Mouse (Mus musculus): ENCODE results near the gene Fgd6. TPM values are rescaled to one million over a fixed set of nuclear protein-coding genes. Genes with fewer than 3 reads are reported as not detected.
A peak's percentile ranks its signal among the peaks of the same experiment; 100 is the strongest.

Gene Fgd6
- polyA plus RNA-seq, 1 experiment: 3.7 TPM

DNA sequence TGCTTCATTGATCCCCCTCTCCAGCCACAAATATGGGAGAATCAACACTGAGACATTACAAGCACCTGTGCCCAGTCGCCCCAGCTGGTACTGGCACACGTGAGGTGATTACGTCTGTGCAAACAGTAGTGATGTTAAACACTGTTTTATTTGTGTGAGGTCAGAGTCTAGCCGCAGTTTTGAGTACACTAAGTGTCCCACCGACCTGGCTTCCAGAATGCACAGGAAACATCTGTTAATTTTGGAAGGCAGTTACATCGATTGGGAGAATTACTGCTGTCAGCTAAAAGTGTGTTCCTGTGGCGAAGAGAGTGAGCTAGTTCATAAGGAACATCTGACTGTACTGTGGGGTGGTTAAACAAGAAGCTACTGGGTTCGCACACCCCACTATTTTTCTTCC lies 24.4 kb downstream of the Fgd6 start:
- 23% methylated on average over 8 of the region's 8 CpGs for WGBS
- no peak overlapping the region for H3K4me3 ChIP-seq (ENCODE audit: low read depth, low read length)
- H3K27ac ChIP-seq (ENCODE audit: insufficient read depth, low read depth, low read length): peak overlapping the region; percentile 71

DNA sequence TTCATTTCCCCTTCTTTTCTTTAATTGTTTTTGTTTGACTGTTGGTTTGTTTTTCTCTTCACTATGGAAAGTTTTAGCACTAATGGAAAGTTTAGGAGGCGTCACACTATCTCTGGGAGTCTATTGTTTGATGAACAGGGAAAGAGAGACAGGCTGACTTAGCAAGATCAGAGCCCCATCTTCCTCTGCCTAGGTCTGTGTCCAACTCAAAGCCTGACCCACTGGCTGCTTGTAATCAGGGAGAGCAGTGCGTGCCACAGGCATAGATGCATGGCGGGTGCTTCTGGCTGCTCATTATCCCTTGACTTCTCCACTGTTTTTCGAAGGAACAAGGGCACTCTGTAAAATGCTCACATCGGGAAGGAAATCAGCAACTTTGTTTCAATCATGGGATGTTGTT lies 26.6 kb downstream of the Fgd6 start:
- 84% methylated on average over 5 of the region's 5 CpGs for WGBS
- Histone ChIP-seq H3K4me3 (ENCODE audit: low read depth, low read length) (no peak overlapping the region), H3K4me1 (ENCODE audit: control insufficient read depth, insufficient read depth, insufficient read length, low read length) (peaks cover 8% of the 10 kb centered on the region), H3K36me3 (ENCODE audit: control insufficient read depth, insufficient read depth, low read length) (no peaks in the 10 kb centered on the region; the same call in 1 of the 2 replicates), H3K27me3 (ENCODE audit: control insufficient read depth, insufficient read depth, low read length) (no peaks in the 10 kb centered on the region), H3K27ac (ENCODE audit: insufficient read depth, low read depth, low read length) (no peak overlapping the region)
- TF ChIP-seq POLR2A (IDR thresholded peaks at IDR 0.05; ENCODE audit: low read depth, low read length) (no peak), CTCF (IDR thresholded peaks at IDR 0.05; ENCODE audit: extremely low read depth, insufficient read length, insufficient replicate concordance, low read depth, low read length) (no peak)

More for the DNA sequence above, 24.4 kb downstream of the Fgd6 start:
- H3K27me3 ChIP-seq (ENCODE audit: control insufficient read depth, insufficient read depth, low read length): no peaks in the 10 kb centered on the region
- no peaks in the 10 kb centered on the region for H3K36me3 ChIP-seq (ENCODE audit: control insufficient read depth, insufficient read depth, low read length)
- peaks cover 8% of the 10 kb centered on the region for H3K4me1 ChIP-seq (ENCODE audit: control insufficient read depth, insufficient read depth, insufficient read length, low read length)
- TF ChIP-seq POLR2A (IDR thresholded peaks at IDR 0.05; ENCODE audit: low read depth, low read length): no peak
- TF ChIP-seq CTCF (IDR thresholded peaks at IDR 0.05; ENCODE audit: extremely low read depth, insufficient read length, insufficient replicate concordance, low read depth, low read length): no peak

- 94% methylated on average over 3 of the region's 3 CpGs for WGBS
- H3K4me1 ChIP-seq (ENCODE audit: control insufficient read depth, insufficient read depth, insufficient read length, low read length): peaks cover 8% of the 10 kb centered on the region; the same call in 1 of the 2 replicates
Observed at GRCm38 (mm10) chr10:94066896-94067295, 31.1 kb downstream of the Fgd6 start.

DNA sequence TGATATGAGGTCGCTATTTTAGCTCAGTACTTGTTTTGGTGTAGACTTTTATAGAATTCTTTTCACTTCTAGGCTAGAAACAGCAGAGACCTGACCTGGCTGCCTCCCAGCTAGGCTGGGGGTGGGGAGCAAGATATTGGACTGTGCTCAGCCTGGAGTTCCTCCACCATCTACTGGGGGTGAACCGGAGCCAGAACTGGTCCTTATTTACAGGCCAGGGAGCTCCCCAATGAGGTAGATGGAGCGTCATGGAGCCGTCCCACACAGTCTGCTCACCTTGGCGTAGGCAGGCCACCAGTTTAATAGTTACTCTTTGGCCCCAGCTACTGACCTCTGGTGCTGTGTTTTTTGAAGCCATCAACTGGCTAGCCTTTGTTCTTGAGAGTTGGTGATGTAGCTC lies 32.9 kb downstream of the Fgd6 start:
- H3K27me3 ChIP-seq (ENCODE audit: control insufficient read depth, insufficient read depth, low read length): no peaks in the 10 kb centered on the region
- TF ChIP-seq CTCF (IDR thresholded peaks at IDR 0.05; ENCODE audit: extremely low read depth, insufficient read length, insufficient replicate concordance, low read depth, low read length) (no peak), POLR2A (IDR thresholded peaks at IDR 0.05; ENCODE audit: low read depth, low read length) (no peak)
- no peaks in the 10 kb centered on the region; the same call in 1 of the 2 replicates for H3K36me3 ChIP-seq (ENCODE audit: control insufficient read depth, insufficient read depth, low read length)
- H3K27ac ChIP-seq (ENCODE audit: insufficient read depth, low read depth, low read length): no peak overlapping the region
- WGBS: 40% methylated on average over 5 of the region's 5 CpGs
- H3K4me3 ChIP-seq (ENCODE audit: low read depth, low read length): no peak overlapping the region
- peaks cover 17% of the 10 kb centered on the region; the same call in 1 of the 2 replicates for H3K4me1 ChIP-seq (ENCODE audit: control insufficient read depth, insufficient read depth, insufficient read length, low read length)

More at GRCm38 (mm10) chr10:94066896-94067295, 31.1 kb downstream of the Fgd6 start:
- Histone ChIP-seq H3K27me3 (ENCODE audit: control insufficient read depth, insufficient read depth, low read length) (no peaks in the 10 kb centered on the region), H3K4me3 (ENCODE audit: low read depth, low read length) (no peak overlapping the region), H3K36me3 (ENCODE audit: control insufficient read depth, insufficient read depth, low read length) (no peaks in the 10 kb centered on the region; the same call in 1 of the 2 replicates), H3K27ac (ENCODE audit: insufficient read depth, low read depth, low read length) (no peak overlapping the region)
- TF ChIP-seq POLR2A (IDR thresholded peaks at IDR 0.05; ENCODE audit: low read depth, low read length) (no peak), CTCF (IDR thresholded peaks at IDR 0.05; ENCODE audit: extremely low read depth, insufficient read length, insufficient replicate concordance, low read depth, low read length) (no peak)

GRCm38 (mm10) chr10:94071641-94072040 lies 35.8 kb downstream of the Fgd6 start:
- Histone ChIP-seq H3K4me1 (ENCODE audit: control insufficient read depth, insufficient read depth, insufficient read length, low read length) (peaks cover 17% of the 10 kb centered on the region; the same call in 1 of the 2 replicates), H3K36me3 (ENCODE audit: control insufficient read depth, insufficient read depth, low read length) (peaks cover 9% of the 10 kb centered on the region), H3K27me3 (ENCODE audit: control insufficient read depth, insufficient read depth, low read length) (no peaks in the 10 kb centered on the region), H3K27ac (ENCODE audit: insufficient read depth, low read depth, low read length) (no peak overlapping the region), H3K4me3 (ENCODE audit: low read depth, low read length) (no peak overlapping the region)
- TF ChIP-seq CTCF (IDR thresholded peaks at IDR 0.05; ENCODE audit: extremely low read depth, insufficient read length, insufficient replicate concordance, low read depth, low read length) (no peak), POLR2A (IDR thresholded peaks at IDR 0.05; ENCODE audit: low read depth, low read length) (no peak)
- 86% methylated on average over 7 of the region's 7 CpGs for WGBS

GRCm38 (mm10) chr10:94072261-94072915 lies 36.6 kb downstream of the Fgd6 start:
- no peak overlapping the region for H3K4me3 ChIP-seq (ENCODE audit: low read depth, low read length)
- 44% methylated on average over 10 of the region's 10 CpGs for WGBS
- H3K27me3 ChIP-seq (ENCODE audit: control insufficient read depth, insufficient read depth, low read length): no peaks in the 10 kb centered on the region
- TF ChIP-seq CTCF (IDR thresholded peaks at IDR 0.05; ENCODE audit: extremely low read depth, insufficient read length, insufficient replicate concordance, low read depth, low read length) (no peak), POLR2A (IDR thresholded peaks at IDR 0.05; ENCODE audit: low read depth, low read length) (no peak)
- H3K4me1 ChIP-seq (ENCODE audit: control insufficient read depth, insufficient read depth, insufficient read length, low read length): peaks cover 17% of the 10 kb centered on the region; the same call in 1 of the 2 replicates
- peaks cover 9% of the 10 kb centered on the region for H3K36me3 ChIP-seq (ENCODE audit: control insufficient read depth, insufficient read depth, low read length)
- H3K27ac ChIP-seq (ENCODE audit: insufficient read depth, low read depth, low read length): peak overlapping the region; percentile 13; the same call in 1 of the 2 replicates

DNA sequence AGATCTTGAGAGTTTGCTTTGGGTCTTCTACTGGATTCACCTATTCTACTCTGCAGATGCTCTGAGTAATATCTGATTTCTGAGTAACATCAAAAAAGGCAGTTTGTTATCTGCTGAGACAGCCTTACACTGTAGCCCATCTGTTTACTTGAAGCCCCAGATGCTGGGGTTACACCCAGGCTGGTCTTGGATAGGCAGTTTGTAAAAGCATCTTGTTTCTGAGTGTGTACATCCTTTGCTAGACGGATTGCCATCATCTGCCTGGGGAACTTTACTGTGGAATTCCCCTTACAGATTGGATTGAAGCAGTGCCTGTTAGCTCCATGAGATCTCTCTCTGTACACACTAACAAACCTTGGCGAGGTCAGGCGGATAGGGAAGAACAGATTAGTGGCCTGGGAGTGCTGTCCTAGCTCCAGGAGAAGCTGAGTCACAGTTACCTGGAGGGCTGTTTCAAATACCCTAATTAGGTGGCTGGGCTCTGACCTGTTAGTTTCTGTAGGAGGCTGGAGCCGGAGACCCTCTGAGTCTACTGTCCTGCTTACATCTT lies 37.2 kb downstream of the Fgd6 start:
- no peaks in the 10 kb centered on the region for H3K27me3 ChIP-seq (ENCODE audit: control insufficient read depth, insufficient read depth, low read length)
- no peak for TF ChIP-seq POLR2A (IDR thresholded peaks at IDR 0.05; ENCODE audit: low read depth, low read length)
- no peak for TF ChIP-seq CTCF (IDR thresholded peaks at IDR 0.05; ENCODE audit: extremely low read depth, insufficient read length, insufficient replicate concordance, low read depth, low read length)
- no peak overlapping the region for H3K4me3 ChIP-seq (ENCODE audit: low read depth, low read length)
- peaks cover 9% of the 10 kb centered on the region for H3K36me3 ChIP-seq (ENCODE audit: control insufficient read depth, insufficient read depth, low read length)
- peaks cover 17% of the 10 kb centered on the region; the same call in 1 of the 2 replicates for H3K4me1 ChIP-seq (ENCODE audit: control insufficient read depth, insufficient read depth, insufficient read length, low read length)
- 66% methylated on average over 4 of the region's 4 CpGs for WGBS
- no peak overlapping the region for H3K27ac ChIP-seq (ENCODE audit: insufficient read depth, low read depth, low read length)
